In the genomic region with DNA sequence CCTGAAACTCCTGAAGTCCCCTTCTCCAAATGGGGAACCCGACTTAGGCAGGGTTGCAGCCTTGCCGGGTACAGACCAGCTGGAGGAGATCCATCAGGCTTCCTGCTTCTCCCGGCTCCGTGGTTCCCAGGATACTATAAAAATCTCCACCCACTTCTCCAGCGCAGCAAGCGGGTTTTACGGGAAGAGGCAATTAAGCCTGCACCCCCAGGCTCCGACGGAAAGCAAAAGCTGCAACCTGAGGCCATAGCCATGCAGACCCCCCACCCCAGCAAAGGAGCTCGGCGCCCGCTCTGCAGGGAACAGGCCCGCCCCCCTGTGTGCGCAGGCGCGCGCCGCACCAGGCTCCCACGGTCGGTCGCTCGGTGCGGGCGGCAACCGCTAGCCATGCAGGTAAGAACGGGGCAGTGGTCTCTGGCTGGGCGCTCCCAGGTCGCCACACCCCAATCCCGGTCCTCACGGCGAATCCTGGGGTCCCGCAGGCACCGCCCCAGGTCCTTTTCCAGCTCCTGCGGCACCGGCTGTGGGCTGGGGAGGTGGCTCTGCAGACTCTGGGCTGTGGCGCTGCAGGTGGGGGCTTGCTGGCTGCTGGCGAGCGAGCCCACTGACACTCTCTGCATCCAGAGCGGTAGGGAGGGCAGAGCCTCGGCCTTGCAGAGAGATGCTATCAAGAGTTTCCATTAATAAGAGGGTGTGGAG, we compare ENCODE assay signal across 8 mouse cellular contexts. TPM values are rescaled to one million over a fixed set of nuclear protein-coding genes. Genes with fewer than 3 reads are reported as not detected.
A peak's percentile ranks its signal among the peaks of the same experiment; 100 is the strongest.
DNase-seq lines count a peak whose midpoint lies in the region; ATAC-seq lines count a peak whose summit lies in the region.

A gene (plus strand): TSS at position 325 of the 699 bp plus-strand sequence.

- H3K4me1 ChIP-seq in embryonic facial prominence, embryonic 15.5 days, result peaks cover 12% of the 10 kb centered on the region
- peaks cover 18% of the 10 kb centered on the region for H3K4me1 ChIP-seq in hindbrain, embryonic 13.5 days (replicated peaks)

- no peak within 1 kb of the TSS for H3K27ac ChIP-seq in embryonic facial prominence, embryonic 15.5 days (replicated peaks)
- H3K27ac ChIP-seq in hindbrain, embryonic 13.5 days, result peak within 1 kb of the TSS; percentile 62

- peaks cover 18% of the 10 kb centered on the region for H3K27me3 ChIP-seq in embryonic facial prominence, embryonic 15.5 days
- H3K27me3 ChIP-seq in hindbrain, embryonic 13.5 days, result peaks cover 30% of the 10 kb centered on the region

- ATAC-seq in embryonic facial prominence, embryonic 15.5 days (ENCODE audit: insufficient number of reproducible peaks, low FRiP score, low TSS enrichment, low read depth), result peak; percentile 63; the same call in 1 of the 2 replicates
- ATAC-seq in hindbrain, embryonic 13.5 days (ENCODE audit: low FRiP score), result peak; percentile 85

- no peaks in the 10 kb centered on the region for H3K9me3 ChIP-seq in embryonic facial prominence, embryonic 15.5 days (replicated peaks)
- no peaks in the 10 kb centered on the region for H3K9me3 ChIP-seq in hindbrain, embryonic 13.5 days

- H3K4me3 ChIP-seq in embryonic facial prominence, embryonic 15.5 days (replicated peaks), result peak within 1 kb of the TSS; percentile 55
- H3K4me3 ChIP-seq in hindbrain, embryonic 13.5 days, result peak within 1 kb of the TSS; percentile 64

- WGBS in embryonic facial prominence, embryonic 15.5 days, result under 1% methylated on average over 40 of the region's 40 CpGs
- WGBS in hindbrain, embryonic 13.5 days, result under 1% methylated on average over 40 of the region's 40 CpGs

- peaks cover 27% of the 10 kb centered on the region for H3K36me3 ChIP-seq in embryonic facial prominence, embryonic 15.5 days
- H3K36me3 ChIP-seq in hindbrain, embryonic 13.5 days, result peaks cover 33% of the 10 kb centered on the region

- H3K9ac ChIP-seq in embryonic facial prominence, embryonic 15.5 days, result peak within 1 kb of the TSS; percentile 42; the same call in 1 of the 2 replicates
- H3K9ac ChIP-seq in hindbrain, embryonic 13.5 days, result peak within 1 kb of the TSS; percentile 80

- H3K4me2 ChIP-seq in embryonic facial prominence, embryonic 15.5 days (replicated peaks), result peak within 1 kb of the TSS; percentile 98
- peak within 1 kb of the TSS; percentile 94 for H3K4me2 ChIP-seq in hindbrain, embryonic 13.5 days

- intact Hi-C loops in left cerebral cortex, postnatal 4 days (cut with DNase I), result no loop called here

- DNase-seq in heart, adult 18-20 months, result peak; percentile 14 to 34
- DNase-seq in heart, adult 9 months (ENCODE audit: low spot score in 2 of 2), result no peak
- peak; percentile 67 for DNase-seq in adrenal gland, adult 2 months
- DNase-seq in left cerebral cortex, postnatal 4 days, result peak; percentile 34
- DNase-seq in neural tube, embryonic 10.5 days (ENCODE audit: extremely low spot score, low spot score), result peak; percentile 55
- no peak for DNase-seq in MN1 (ENCODE audit: low spot score)

RNA-seq across cellular contexts. Expression of the gene that starts here (rescaled TPM):
- total RNA-seq in heart, adult 18-20 months (2021), result not detected
- under 1 TPM; 0.31 to 0.37 TPM for total RNA-seq in adrenal gland, adult 2 months (2021)
- 0.12 and 0.38 TPM in 2 replicates for polyA plus RNA-seq in adrenal gland, adult 2 months (2012; rRNA removed)
- 0.16 and 0.48 TPM in 2 replicates for polyA plus RNA-seq in embryonic facial prominence, embryonic 15.5 days (2015; fragmentation: Nextera tagmentation; extraction: Ambion mirVana)
- polyA plus RNA-seq in hindbrain, embryonic 13.5 days (2015; fragmentation: Nextera tagmentation; extraction: Ambion mirVana), result 0.69 and 1.3 TPM in 2 replicates
- total RNA-seq in left cerebral cortex, postnatal 4 days (2021), result 10 to 100 TPM; 26.4 to 31.4 TPM

Comparison
In these comparisons a context has a peak if more than half of its experiments do, and no peak if none do; other contexts are left out.
1. RNA of the gene that starts here (total RNA-seq): 26.4 to 31.4 TPM in left cerebral cortex, postnatal 4 days; 0.31 to 0.37 TPM in adrenal gland, adult 2 months and not detected in heart, adult 18-20 months; every median in the first group is over 10 times any median in the second.
2. Peak in DNase-seq in heart, adult 18-20 months; RNA of the gene not detected or under 1 TPM.
3. Peak in DNase-seq in adrenal gland, adult 2 months; RNA of the gene not detected or under 1 TPM.
4. Peak in ATAC-seq, H3K4me3 ChIP-seq, H3K9ac ChIP-seq and H3K4me2 ChIP-seq in embryonic facial prominence, embryonic 15.5 days; RNA of the gene not detected or under 1 TPM.
5. DNase-seq: peak in left cerebral cortex, postnatal 4 days (single experiment) and neural tube, embryonic 10.5 days (single experiment); none in heart, adult 9 months (0 of 2) and MN1 (single experiment).